Mouse (Mus musculus) limb, embryonic 12.5 days (tissue): ENCODE results near the gene Syn3. TPM values are rescaled to one million over a fixed set of nuclear protein-coding genes. Genes with fewer than 3 reads are reported as not detected.
A peak's percentile ranks its signal among the peaks of the same experiment; 100 is the strongest.

Experiments used
- ATAC-seq: fragments of 200-750 bp; cut with Nextera tagmentation; 2 replicates; pipeline ENCODE4 v1.8.0; 2017; ENCODE audit warnings: low read depth, moderate TSS enrichment; ENCODE audit not compliant: insufficient number of reproducible peaks, insufficient read depth, low FRiP score, low TSS enrichment
- H3K27ac ChIP-seq: fragments of 300-500 bp; sonication (generic); 2 replicates; pipeline ENCODE4 v1.5.1; 2016; ENCODE audit warnings: mild to moderate bottlenecking, moderate library complexity
- H3K27me3 ChIP-seq: fragments of 300-500 bp; sonication (generic); 2 replicates; pipeline ENCODE4 v1.6.1; 2016; ENCODE audit warnings: mild to moderate bottlenecking, moderate library complexity
- H3K36me3 ChIP-seq: fragments of 300-500 bp; sonication (generic); 2 replicates; pipeline ENCODE4 v1.6.1; 2016; ENCODE audit warnings: mild to moderate bottlenecking, moderate library complexity
- H3K4me1 ChIP-seq: fragments of 300-500 bp; sonication (generic); replicated peaks from 2 replicates; pipeline ENCODE4 v1.6.1; 2016
- H3K4me2 ChIP-seq: fragments of 300-500 bp; sonication (generic); 2 replicates; pipeline ENCODE4 v1.6.1; 2016; ENCODE audit warnings: mild to moderate bottlenecking, moderate library complexity
- H3K4me3 ChIP-seq: fragments of 300-500 bp; sonication (generic); replicated peaks from 2 replicates; pipeline ENCODE4 v1.5.1; 2016; ENCODE audit warnings: mild to moderate bottlenecking
- H3K9ac ChIP-seq: fragments of 300-500 bp; sonication (generic); replicated peaks from 2 replicates; pipeline ENCODE4 v1.6.1; 2016; ENCODE audit warnings: mild to moderate bottlenecking, moderate library complexity
- H3K9me3 ChIP-seq: fragments of 300-500 bp; sonication (generic); 2 replicates; pipeline ENCODE4 v1.6.1; 2016; ENCODE audit warnings: mild to moderate bottlenecking, moderate library complexity
- WGBS: fragments of 180-500 bp; shearing (Covaris S2); methylation state at CpG from one replicate; pipeline ENCODE4 v1.1.7; 2016; 5-methylcytosine and 5-hydroxymethylcytosine counted together
- polyA plus RNA-seq: library from polyadenylated mRNA; unstranded; fragments of >200 nt; fragmentation: Nextera tagmentation; extraction: Ambion mirVana; gene quantifications from 2 replicates; pipeline ENCODE4 v1.2.1, GENCODE M21; 2016

Syn3 gene
- polyA plus RNA-seq, 1 experiment from 2014 or later: 4.1 TPM

- Histone ChIP-seq H3K27ac (0 out of 2 replicates have a peak overlapping the region, but pooled peaks have one; percentile 0), H3K4me1 (peaks cover 49% of the 10 kb centered on the region), H3K4me2 (no peak overlapping the region), H3K4me3 (no peak overlapping the region), H3K9ac (no peak overlapping the region), H3K9me3 (no peaks in the 10 kb centered on the region), H3K36me3 (no peaks in the 10 kb centered on the region), H3K27me3 (no peaks in the 10 kb centered on the region; the same call in 1 of the 2 replicates)
- WGBS: 62% methylated on average over 4 of the region's 4 CpGs
- ATAC-seq: no peak
Measured at GRCm38 (mm10) chr10:86367346-86367745, 131.3 kb downstream of the Syn3 start.

- Histone ChIP-seq H3K4me2 (no peak overlapping the region), H3K27me3 (no peaks in the 10 kb centered on the region; the same call in 1 of the 2 replicates), H3K27ac (0 out of 2 replicates have a peak overlapping the region, but pooled peaks have one; percentile 2), H3K4me3 (no peak overlapping the region), H3K36me3 (no peaks in the 10 kb centered on the region), H3K4me1 (peaks cover 45% of the 10 kb centered on the region), H3K9ac (no peak overlapping the region), H3K9me3 (no peaks in the 10 kb centered on the region)
- ATAC-seq: peak; percentile 58
- 45% methylated on average over 5 of the region's 5 CpGs for WGBS
Measured at GRCm38 (mm10) chr10:86365632-86366092, 133.0 kb downstream of the Syn3 start.

- Histone ChIP-seq H3K4me1 (peaks cover 45% of the 10 kb centered on the region), H3K4me2 (no peak overlapping the region), H3K27ac (no peak overlapping the region), H3K36me3 (no peaks in the 10 kb centered on the region), H3K9ac (no peak overlapping the region), H3K4me3 (no peak overlapping the region), H3K9me3 (no peaks in the 10 kb centered on the region), H3K27me3 (no peaks in the 10 kb centered on the region; the same call in 1 of the 2 replicates)
- 81% methylated on average over 8 of the region's 8 CpGs for WGBS
- no peak for ATAC-seq
Measured at GRCm38 (mm10) chr10:86363669-86364309, 134.9 kb downstream of the Syn3 start.

GRCm38 (mm10) chr10:86359699-86360098 lies 139.0 kb downstream of the Syn3 start:
- Histone ChIP-seq H3K4me2 (no peak overlapping the region), H3K27ac (peak overlapping the region; percentile 37; the same call in 1 of the 2 replicates), H3K9ac (no peak overlapping the region), H3K9me3 (no peaks in the 10 kb centered on the region), H3K36me3 (no peaks in the 10 kb centered on the region), H3K4me1 (peaks cover 20% of the 10 kb centered on the region), H3K27me3 (no peaks in the 10 kb centered on the region; the same call in 1 of the 2 replicates), H3K4me3 (no peak overlapping the region)
- 15% methylated on average over 4 of the region's 4 CpGs for WGBS
- no peak for ATAC-seq

- Histone ChIP-seq H3K36me3 (no peaks in the 10 kb centered on the region), H3K9me3 (no peaks in the 10 kb centered on the region), H3K9ac (no peak overlapping the region), H3K27ac (peak overlapping the region; percentile 37; the same call in 1 of the 2 replicates), H3K4me1 (peaks cover 20% of the 10 kb centered on the region), H3K27me3 (no peaks in the 10 kb centered on the region; the same call in 1 of the 2 replicates), H3K4me2 (no peak overlapping the region), H3K4me3 (no peak overlapping the region)
- ATAC-seq: no peak
- 28% methylated on average over 2 of the region's 2 CpGs for WGBS
Measured at GRCm38 (mm10) chr10:86359208-86359607, 139.5 kb downstream of the Syn3 start.

- no peaks in the 10 kb centered on the region for H3K36me3 ChIP-seq
- no peak overlapping the region for H3K4me3 ChIP-seq
- 81% methylated on average over 7 of the region's 7 CpGs for WGBS
- no peak overlapping the region for H3K9ac ChIP-seq
- no peaks in the 10 kb centered on the region; the same call in 1 of the 2 replicates for H3K27me3 ChIP-seq
- no peaks in the 10 kb centered on the region for H3K9me3 ChIP-seq
- peaks cover 17% of the 10 kb centered on the region for H3K4me1 ChIP-seq
- no peak for ATAC-seq
- no peak overlapping the region for H3K27ac ChIP-seq
- H3K4me2 ChIP-seq: no peak overlapping the region
Measured at GRCm38 (mm10) chr10:86358307-86358975, 140.3 kb downstream of the Syn3 start.

GRCm38 (mm10) chr10:86356819-86357563 lies 141.7 kb downstream of the Syn3 start:
- Histone ChIP-seq H3K4me1 (peaks cover 16% of the 10 kb centered on the region), H3K4me2 (no peak overlapping the region), H3K9ac (no peak overlapping the region), H3K9me3 (no peaks in the 10 kb centered on the region), H3K27ac (no peak overlapping the region), H3K4me3 (no peak overlapping the region), H3K27me3 (no peaks in the 10 kb centered on the region), H3K36me3 (no peaks in the 10 kb centered on the region)
- WGBS: 57% methylated on average over 5 of the region's 5 CpGs
- ATAC-seq: no peak

- Histone ChIP-seq H3K27ac (no peak overlapping the region), H3K9ac (no peak overlapping the region), H3K9me3 (no peaks in the 10 kb centered on the region), H3K27me3 (no peaks in the 10 kb centered on the region), H3K36me3 (peaks cover 18% of the 10 kb centered on the region), H3K4me2 (no peak overlapping the region), H3K4me1 (no peaks in the 10 kb centered on the region), H3K4me3 (no peak overlapping the region)
- ATAC-seq: no peak
- 94% methylated on average over 3 of the region's 3 CpGs for WGBS
Measured at GRCm38 (mm10) chr10:86352521-86352920, 146.2 kb downstream of the Syn3 start.

- H3K9ac ChIP-seq: no peak overlapping the region
- H3K27ac ChIP-seq: no peak overlapping the region
- no peaks in the 10 kb centered on the region for H3K4me1 ChIP-seq
- H3K27me3 ChIP-seq: no peaks in the 10 kb centered on the region
- peaks cover 27% of the 10 kb centered on the region for H3K36me3 ChIP-seq
- no peaks in the 10 kb centered on the region for H3K9me3 ChIP-seq
- no peak for ATAC-seq
- no peak overlapping the region for H3K4me2 ChIP-seq
- no peak overlapping the region for H3K4me3 ChIP-seq
- WGBS: 86% methylated on average over 2 of the region's 2 CpGs
Measured at GRCm38 (mm10) chr10:86351287-86351686, 147.4 kb downstream of the Syn3 start.

- Histone ChIP-seq H3K9me3 (no peaks in the 10 kb centered on the region), H3K4me1 (peaks cover 15% of the 10 kb centered on the region), H3K36me3 (peaks cover 63% of the 10 kb centered on the region), H3K4me3 (no peak overlapping the region), H3K27me3 (no peaks in the 10 kb centered on the region), H3K4me2 (no peak overlapping the region), H3K9ac (no peak overlapping the region), H3K27ac (no peak overlapping the region)
- ATAC-seq: no peak
- 69% methylated on average over 3 of the region's 3 CpGs for WGBS
Measured at GRCm38 (mm10) chr10:86346235-86346840, 152.4 kb downstream of the Syn3 start.

- ATAC-seq: no peak
- Histone ChIP-seq H3K4me1 (peaks cover 22% of the 10 kb centered on the region), H3K9ac (no peak overlapping the region), H3K9me3 (no peaks in the 10 kb centered on the region), H3K27me3 (no peaks in the 10 kb centered on the region), H3K4me2 (no peak overlapping the region), H3K36me3 (peaks cover 69% of the 10 kb centered on the region), H3K4me3 (no peak overlapping the region), H3K27ac (no peak overlapping the region)
- 84% methylated on average over 9 of the region's 9 CpGs for WGBS
Measured at GRCm38 (mm10) chr10:86345645-86346044, 153.1 kb downstream of the Syn3 start.
